Mouse (Mus musculus) thymus, adult 2 months (tissue): ENCODE measurements around the gene Ccnjl.

Experiments used
- CTCF ChIP-seq: fragments of 200-500 bp; IDR thresholded peaks from 2 replicates; pipeline ENCODE4 v1.5.1; 2012; ENCODE audit warnings: mild to moderate bottlenecking, control low read depth, low read length, moderate library complexity, borderline replicate concordance; ENCODE audit not compliant: control insufficient read depth, poor library complexity, insufficient read depth; ENCODE audit errors: extremely low read depth
- POLR2A ChIP-seq: fragments of 200-500 bp; IDR thresholded peaks from 2 replicates; pipeline ENCODE4 v1.6.1; 2012; ENCODE audit warnings: mild to moderate bottlenecking, low read length, control low read depth, moderate library complexity; ENCODE audit not compliant: control insufficient read depth, poor library complexity, insufficient read depth; ENCODE audit errors: extremely low read depth

DNA sequence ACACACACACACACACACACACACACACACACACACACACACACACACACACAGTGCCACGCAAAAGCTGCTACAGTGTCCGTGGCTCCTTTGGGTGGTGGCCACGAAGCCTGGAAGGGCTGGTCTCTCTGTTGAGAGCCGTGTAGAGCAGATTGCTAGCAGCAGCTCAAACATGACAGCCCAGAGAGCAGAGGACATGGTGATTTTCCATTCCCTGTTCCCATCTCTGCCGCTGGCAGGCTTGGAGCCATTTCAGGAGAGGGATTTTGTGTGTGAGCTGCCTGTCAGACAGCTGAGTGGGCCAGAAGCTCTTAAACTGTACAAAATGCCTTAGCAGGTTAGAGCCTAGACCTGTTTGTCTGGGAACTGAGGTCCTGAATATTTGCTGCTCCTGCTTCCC, 38.1 kb downstream of the Ccnjl start:
- TF ChIP-seq CTCF (no peak), POLR2A (no peak)
